Mouse (Mus musculus) frontal cortex, postnatal 25 days (tissue): ENCODE data around the gene Spem2.
A peak's percentile ranks its signal among the peaks of the same experiment; 100 is the strongest.

Experiments used
- DNase-seq, 2 experiments: peaks; one replicate each; pipeline ENCODE4 v3.0.0; 2022; ENCODE audit warnings: low spot score in 2 of 2

Gene Spem2

DNA sequence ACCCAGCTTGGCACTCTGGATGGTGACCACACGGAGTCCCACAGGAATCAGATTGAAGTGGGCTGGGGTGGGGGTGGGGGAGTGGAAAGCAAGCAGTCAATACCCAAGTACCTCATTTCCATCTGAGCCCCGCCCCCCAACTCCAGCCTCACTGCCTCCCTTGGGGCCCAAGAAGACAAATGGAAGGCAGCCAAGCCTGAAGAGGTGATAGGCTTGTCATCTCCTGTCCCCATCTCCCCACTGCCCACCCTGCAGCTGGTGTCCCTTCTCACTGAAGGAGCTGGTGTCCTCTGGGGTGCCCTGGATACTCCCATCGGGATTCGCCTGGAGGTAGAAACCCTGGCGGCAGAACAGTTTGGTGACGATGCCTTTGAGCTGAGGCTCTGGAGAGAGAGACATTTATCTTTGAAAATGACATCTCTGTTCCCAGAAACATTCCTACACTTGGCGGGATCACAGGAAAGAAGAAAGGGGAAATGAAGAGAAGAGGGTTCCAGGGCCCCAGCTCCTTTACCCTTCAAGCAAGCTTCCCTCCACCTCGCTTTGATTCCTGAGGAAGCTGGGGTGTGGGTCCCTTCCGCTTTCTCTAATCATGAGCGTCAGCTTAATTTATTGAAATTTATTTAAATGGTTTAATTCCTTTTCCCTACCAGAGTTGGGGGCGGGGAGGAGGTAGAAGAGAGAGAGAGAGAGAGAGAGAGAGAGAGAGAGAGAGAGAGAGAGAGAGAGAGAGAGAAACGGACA is 18.7 kb downstream of the Spem2 start:
- DNase-seq, result no peak

DNA sequence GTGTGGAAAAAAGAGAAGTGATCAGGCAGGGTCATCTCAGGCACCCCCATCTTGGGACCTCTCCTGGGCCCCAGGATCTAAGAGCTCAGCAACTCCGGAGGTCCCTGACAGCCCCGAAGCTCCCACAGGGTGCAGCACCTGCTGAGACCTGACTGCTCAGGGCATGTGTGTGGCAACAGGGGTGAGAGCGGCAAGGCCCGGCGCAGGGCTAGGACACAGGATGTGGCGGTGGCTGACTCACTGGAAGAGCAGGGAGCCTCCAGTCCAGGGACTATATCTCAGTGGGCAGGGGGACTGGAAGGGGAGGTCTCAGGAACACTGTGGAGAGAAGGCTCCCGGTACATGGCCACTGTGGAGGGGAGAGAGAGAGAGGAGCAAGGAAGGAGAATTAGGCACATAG is 20.3 kb downstream of the Spem2 start:
- no peak for DNase-seq

DNA sequence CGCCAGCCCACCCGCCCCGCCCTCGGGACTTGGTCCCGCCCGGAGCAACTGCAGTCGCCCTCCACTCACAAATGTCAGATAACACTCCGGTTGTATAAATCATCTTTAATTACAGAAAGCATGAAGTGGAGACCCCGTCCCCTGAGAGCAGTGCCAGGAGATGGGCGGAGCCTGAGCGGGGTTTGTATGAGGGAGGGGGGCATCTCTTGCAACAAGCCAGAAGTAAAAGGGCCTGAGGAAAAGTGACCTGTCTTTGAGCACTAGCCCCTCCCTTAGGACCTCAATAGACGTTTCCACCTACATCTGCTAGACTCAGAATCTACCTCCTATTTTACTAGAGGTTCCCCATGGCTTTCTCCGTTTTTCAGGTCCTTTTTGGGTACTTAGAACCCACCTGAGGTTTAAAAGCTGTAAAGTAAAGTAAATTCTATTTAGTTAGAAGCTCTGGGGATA is 22.3 kb downstream of the Spem2 start:
- no peak for DNase-seq

DNA sequence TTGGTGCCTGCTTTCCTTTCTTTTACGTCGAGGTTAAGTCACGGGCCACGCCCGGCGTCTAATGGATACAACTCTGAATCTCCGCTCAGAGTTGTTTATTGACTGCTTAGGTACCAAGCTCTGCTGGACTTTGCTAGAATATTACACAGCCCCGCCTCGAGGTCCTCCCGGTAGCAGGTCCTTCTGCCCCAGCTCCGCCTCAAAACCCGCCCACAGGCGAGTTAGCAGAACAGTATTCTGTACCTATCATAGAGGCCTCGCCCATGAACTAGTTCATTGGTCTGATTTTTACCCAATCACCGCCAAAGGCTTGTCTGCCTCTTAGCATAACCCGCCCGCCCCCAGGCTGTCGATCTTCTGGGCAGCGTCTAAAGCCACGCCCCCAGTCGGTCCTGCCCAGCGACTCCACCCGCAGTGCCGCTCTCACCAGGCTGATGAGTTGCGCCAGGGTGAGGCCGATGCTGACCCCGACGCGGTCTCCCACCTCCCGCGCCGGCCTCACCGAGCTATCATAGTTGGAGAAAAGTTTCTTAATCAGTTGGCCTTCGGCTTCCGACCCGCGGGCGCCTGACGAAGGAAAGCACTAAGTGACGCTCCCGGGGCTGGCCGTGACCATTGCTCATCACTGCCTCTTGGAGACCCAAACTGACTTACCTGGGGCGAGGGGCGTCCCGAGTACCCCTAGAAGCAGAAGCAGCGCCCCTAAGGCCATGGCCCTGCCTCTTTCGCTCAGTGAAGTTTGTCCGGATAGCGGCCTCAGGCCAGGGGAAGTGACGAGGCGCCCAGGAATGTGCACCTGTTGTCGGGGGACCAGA is 22.9 kb downstream of the Spem2 start, which contains the start of gene Chrnb1:
Chrnb1 (minus strand) TSS at position 776 of the 815 bp plus-strand sequence.
- DNase-seq, result peak; percentile 59 to 77

DNA sequence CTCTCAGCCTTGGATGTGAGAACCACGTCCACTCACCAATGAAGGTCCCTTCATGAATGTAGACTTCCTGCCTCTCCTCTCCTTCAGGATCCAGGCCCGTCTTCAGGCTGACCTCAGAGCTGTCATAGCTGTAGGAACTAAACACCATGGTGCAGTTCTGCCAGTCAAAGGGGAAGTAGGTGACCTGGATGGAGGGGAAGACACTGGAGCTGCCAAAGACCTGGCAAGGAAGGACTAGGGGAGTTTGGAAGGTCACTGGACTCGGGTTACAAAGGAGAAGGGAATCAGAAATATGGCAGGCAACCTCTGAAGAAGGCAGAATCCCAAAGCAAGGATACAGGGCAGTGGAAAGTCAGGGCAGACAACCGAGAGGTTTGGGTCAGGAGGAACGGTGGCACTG is 24.8 kb downstream of the Spem2 start:
- no peak for DNase-seq

DNA sequence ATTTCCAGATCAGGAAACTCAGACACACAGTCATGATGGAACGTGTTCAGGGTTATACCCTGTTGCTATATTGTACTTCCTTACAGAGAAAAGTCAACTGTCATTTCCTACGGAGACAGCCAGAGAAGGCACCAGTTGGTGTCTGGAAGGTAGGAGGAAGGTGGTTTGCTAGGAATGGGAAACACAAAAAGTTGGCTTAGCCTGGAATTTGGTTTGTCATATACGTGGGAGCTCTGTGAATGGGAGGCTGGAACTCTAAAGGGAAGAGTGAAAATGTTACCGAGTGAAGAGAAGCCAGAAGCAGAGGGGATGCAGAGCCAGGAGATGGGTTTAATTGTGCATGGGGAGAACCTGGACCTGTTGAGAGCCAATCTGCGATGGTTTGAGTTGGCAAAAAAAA is 26.8 kb downstream of the Spem2 start:
- no peak for DNase-seq

DNA sequence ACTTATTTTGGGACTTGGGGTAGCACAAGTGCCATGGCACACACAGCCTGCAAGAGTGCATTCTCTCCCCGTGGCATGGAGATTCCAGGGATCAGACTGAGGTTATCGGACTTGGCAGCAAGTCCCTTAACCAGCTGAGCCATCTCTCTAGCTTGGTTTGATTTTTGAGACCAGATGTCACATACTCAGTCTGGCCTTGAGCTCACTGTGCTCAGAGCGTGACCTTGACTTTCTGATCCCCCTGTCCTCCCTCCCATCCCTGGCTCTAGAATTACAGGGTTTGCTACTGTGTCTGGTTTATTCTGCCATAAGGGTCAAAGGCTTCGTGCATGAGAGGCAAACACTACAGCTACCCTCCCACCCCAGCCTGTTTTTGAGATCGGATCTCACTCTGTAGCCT is 28.8 kb downstream of the Spem2 start:
- no peak for DNase-seq

DNA sequence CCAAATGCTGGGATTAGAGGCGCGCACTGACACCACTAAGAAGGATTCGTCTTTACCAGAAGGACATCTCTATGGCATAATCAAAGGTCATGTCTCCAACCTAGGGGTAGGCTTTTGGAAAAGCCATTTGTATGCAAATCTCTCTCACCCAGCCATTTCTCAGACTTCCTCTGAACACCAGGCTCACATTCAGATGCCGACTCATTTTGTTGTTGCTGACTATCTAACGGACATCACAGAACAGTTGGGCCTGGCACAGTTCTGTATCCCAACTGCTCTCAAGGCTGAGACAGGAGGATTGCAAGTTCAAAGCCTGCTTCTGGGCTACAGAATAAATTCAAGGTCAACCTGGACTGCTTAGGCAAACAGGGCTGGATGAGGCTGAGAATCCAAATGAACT is 31.0 kb downstream of the Spem2 start:
- DNase-seq, result no peak

DNA sequence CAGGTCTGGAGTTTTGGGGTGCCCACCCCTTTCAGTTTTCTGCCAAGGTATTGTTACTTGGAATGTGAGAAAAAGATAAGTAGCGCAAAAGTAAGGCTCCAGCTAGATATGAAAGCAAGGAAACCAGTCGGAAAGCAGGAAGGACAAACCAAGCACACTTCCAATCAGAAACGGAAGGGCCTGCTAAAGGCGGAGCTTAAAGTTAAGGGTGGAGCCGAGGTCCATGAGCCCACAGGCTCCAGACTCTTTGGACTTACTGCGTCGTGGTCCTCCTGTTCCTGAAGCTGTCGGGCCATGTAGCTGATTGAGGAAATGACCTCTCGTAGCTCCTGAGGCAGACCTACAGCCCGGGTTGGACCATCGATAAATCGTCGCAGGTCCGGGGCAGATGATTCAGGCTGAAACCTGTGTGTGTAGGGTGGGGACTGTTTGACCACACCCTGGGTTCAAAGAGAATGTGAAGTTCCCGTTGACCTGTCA is 33.4 kb downstream of the Spem2 start:
- DNase-seq, result no peak

DNA sequence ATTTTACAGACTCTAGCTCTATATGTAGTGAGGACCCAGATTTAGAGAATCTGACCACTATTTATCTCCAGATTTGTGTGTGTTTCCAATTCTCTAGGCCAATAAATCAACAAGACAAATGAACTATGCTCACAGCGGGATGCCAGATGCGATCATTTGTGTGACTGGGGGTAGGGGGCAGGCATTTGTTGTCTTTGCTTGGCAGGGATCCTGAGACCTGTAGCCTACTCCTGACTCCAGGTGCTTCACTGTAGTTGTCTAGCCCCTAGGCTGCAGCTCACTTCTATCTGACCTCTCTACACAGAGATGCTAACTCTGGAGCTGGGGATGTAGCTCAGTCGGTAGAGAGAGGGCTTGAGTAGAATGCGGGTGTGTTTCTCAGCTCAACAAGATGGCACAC is 36.4 kb downstream of the Spem2 start:
- no peak for DNase-seq

DNA sequence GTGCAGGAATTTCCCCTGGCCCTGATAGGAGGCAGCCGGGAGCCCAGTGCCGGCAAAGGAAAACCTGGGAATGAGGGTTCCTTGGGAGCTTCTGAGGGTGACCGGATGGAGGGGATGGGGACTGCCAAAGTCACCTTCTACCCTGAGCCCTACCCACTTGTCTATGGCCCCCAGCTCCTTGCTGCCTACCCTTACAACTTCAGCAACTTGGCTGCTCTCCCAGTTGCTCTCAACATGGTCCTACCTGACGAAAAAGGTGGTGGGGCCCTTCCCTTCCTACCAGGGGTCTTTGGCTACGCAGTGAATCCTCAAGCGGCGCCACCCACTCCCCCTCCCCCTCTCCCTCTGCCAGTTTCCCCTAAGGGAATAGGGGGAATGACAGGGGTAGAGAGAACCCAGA is 39.3 kb downstream of the Spem2 start:
- no peak for DNase-seq

DNA sequence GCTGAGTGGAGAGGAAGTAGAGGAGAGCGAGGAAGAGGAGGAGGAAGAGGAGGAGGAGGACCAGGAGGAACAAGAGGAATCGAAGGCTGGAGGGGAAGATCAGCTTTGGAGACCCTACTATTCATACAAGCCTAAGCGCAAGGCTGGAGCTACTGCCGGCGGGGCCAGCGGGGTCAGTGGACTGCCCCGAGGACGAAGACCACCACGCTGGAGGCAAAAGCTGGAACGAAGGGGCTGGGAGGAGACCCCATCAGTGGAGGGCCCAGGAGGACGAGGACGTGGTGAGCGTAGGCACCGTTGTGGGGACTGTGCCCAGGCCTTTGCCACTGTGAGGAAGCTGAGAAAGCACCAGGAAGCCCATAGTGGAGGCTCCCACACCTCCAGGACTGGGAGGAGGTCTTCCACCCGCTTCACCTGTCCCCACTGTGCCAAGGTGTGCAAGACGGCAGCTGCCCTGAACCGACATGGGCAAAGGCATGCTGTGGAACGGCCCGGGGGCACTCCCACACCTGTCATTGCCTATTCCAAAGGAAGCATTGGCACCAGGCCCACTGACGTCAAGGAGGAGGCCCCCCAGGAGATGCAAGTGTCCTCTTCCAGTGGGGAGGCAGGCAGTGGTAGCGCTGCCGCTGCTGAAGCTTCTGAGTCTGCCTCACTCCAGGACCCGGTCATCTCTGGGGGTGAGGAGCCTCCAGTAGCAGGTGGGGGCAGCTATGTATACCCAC is 39.8 kb downstream of the Spem2 start:
- no peak for DNase-seq

DNA sequence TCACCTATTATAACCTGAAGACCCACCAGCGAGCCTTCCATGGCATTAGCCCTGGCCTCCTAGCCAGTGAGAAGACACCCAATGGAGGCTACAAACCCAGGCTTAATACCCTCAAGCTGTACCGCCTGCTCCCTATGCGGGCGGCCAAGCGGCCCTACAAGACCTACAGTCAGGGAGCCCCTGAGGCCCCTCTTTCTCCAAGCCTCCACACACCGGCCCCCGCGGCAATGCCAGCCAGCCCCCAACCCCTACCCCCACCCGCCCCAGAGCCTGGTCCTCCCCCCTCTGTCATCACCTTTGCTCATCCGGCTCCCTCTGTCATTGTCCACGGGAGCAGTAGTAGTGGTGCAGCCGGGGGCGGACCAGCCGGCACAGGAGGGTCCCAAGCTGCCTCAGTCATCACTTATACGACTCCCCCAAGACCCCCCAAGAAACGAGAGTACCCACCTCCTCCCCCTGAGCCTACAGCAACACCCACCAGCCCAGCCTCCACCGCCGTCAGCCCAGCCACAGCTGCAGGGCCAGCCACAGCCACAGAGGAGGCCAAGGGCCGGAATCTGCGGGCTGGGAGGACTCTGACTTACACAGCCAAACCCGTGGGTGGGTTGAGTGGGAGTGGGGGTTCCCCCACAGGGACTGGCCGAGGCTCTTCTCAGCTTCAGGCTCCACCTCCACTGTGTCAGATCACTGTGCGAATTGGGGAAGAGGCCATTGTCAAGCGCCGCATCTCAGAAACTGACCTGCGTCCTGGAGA is 40.6 kb downstream of the Spem2 start:
- DNase-seq, result no peak

DNA sequence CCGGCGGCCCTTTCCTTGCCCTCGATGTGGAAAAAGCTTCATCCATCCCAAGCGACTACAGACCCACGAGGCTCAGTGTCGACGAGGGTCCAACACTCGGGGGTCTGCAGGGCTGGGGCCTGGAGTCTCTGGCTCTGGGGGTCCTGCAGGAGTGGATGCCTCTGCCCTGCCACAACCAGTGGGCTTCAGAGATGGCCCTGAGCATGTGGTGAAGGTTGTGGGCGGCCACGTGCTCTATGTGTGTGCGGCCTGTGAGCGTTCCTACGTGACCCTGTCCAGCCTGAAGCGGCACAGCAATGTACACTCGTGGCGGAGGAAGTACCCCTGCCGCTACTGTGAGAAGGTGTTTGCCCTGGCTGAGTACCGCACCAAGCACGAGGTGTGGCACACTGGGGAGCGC is 41.8 kb downstream of the Spem2 start:
- no peak for DNase-seq

DNA sequence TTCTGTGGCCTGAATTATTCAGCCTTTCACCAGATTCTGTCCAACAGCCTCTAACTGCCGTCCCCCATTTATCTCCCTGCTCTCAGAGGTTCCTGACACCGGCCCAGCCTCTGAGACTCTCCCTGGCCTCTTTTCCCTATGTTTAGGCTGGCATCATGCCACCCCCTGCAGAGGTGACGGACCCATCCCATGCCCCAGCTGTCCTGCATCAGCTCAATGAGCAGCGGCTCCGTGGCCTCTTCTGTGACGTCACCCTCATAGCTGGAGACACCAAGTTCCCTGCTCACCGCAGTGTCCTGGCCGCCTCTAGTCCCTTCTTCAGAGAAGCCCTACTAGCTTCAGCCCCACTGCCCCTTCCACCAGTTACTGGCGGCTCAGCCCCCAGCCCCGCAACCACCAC is 42.5 kb downstream of the Spem2 start:
- no peak for DNase-seq

DNA sequence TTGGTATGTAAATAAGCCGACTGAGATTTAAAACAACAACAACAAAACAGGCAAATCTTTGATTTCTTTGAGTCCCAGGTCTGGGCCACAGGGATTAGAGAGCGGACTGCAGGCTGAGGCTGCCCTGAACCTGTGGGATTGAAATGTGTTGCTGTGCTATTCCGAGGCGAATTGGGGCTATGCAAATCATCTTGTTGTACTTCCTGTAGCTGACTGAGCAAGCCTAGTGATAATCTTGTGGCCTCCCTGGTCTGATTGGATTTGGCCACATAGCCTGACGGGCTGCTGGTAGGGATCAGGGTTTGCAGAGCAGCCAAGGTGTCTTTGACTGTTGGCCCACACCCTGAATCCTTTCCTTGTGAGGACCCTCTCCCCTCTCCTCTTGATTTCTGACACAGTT is 43.3 kb downstream of the Spem2 start:
- no peak for DNase-seq

DNA sequence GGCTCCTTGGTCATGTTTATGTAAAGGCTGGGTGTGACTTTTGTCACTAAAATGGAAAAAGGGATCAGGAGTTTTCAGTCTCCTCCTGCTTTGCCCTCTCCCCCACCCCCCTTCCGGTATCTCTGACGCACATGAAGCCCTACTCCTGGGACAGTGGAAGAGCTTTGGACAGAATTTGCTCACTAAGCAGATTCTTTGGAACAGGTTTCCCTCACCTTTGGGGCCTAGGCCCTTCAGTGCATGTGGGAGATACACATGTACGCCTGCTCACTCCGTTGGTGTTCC is 50.7 kb downstream of the Spem2 start:
- no peak for DNase-seq

DNA sequence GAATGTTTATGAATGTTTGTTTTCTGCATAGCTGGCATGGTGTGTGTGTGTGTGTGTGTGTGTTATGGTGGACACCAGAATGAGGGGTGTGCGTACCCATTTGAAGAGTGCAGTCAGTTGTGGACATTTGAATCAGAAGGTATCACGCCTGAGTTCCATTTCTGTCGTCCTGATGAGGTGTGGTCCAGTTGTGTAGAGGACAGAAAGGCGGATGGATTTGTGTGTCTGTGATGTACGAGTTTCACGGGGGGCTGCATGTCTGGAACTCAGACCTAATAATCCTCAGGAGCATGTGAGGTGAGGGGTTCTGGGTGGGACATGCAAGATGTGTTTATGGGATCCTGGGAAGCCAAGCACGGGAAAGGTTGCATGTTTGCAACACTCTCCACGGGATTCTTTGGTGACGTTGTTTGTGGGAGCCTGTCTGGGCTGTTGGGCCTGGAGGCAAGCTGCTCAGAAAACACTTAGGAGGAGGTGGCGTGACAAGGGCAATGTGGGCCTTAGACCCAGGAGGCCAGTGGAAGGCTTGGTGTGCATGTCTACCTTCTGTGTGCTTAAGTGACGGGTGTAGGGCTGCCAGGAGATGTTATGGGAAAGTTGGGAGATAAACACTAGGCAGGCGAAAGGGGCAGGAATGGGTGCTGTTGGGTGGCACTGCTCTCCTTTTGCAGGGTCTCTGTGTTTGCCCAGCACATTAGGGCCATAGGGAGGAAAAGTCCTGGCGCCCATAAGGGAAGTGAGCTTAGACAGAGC is 51.2 kb downstream of the Spem2 start:
- DNase-seq, result no peak
